Mouse (Mus musculus): Measurements from ENCODE around the gene St6gal1. TPM values are rescaled to one million over a fixed set of nuclear protein-coding genes. Genes with fewer than 3 reads are reported as not detected.
A peak's percentile ranks its signal among the peaks of the same experiment; 100 is the strongest.
"Not testable (repeated sequence)": the region's sequence is repeated elsewhere in the genome, so short reads cannot be mapped to it uniquely, and the experiment has no call there.

Gene St6gal1
- polyA plus RNA-seq (2016; fragmentation: Nextera tagmentation; extraction: Ambion mirVana) = 42.1 and 43.5 TPM in 2 replicates

DNA sequence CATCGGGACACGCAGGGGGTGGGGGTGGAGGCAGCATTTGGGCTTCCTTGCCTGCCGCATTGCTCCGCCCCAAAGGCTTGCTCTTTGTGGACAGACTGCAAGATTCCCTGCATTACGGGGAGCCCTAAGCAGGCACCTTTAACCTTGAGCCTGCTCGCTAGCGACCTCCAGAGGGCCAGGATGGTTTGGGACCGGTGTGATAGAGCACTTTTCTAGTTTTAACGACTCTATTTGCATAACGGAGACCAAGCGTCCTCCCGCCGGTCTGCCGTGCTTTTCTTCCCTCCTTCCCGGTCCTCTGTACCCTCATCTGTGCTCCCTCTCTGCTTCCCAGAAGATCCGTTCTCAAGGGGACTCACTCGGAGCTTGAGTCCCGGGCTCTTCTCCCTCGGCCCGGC, at the start of gene St6gal1:
Gene St6gal1, plus strand, starts transcription at position 70 of the 398 bp plus-strand sequence.
- ATAC-seq (ENCODE audit: low FRiP score, low read depth) = peak; percentile 77
- Histone ChIP-seq H3K9ac (peak within 1 kb of the TSS; percentile 89), H3K9me3 (no peaks in the 10 kb centered on the region), H3K4me3 (peak within 1 kb of the TSS; percentile 66), H3K36me3 (no peaks in the 10 kb centered on the region), H3K27ac (peak within 1 kb of the TSS; percentile 79), H3K4me1 (peaks cover 14% of the 10 kb centered on the region), H3K4me2 (replicated peaks) (peak within 1 kb of the TSS; percentile 86), H3K27me3 (replicated peaks) (no peaks in the 10 kb centered on the region)
- under 1% methylated on average over 20 of the region's 20 CpGs for WGBS

DNA sequence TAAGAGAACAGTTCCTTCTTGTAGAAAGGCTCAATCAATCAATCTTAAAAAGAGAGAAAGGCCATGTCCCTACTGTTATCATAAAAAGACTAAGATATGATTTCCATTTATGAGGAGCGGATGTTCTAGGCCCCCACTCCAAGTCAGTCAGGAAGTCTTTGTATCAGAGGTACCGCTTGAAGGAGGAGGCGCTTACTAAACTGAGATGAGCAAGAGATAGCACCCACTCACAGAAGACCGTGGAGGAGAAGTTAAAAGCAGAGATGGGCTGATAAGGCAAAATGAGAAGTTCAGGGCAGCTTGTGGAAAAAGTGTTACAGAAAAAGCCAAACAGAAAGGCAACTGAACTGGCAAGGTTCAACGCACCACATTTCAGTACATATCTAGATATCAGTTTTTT, 49.7 kb upstream of the St6gal1 start:
- Histone ChIP-seq H3K9ac (no peak overlapping the region), H3K36me3 (no peaks in the 10 kb centered on the region), H3K27ac (no peak overlapping the region), H3K9me3 (no peaks in the 10 kb centered on the region), H3K4me3 (no peak overlapping the region), H3K27me3 (replicated peaks) (no peaks in the 10 kb centered on the region), H3K4me2 (replicated peaks) (no peak overlapping the region), H3K4me1 (no peaks in the 10 kb centered on the region)
- WGBS = 91% methylated on average over 5 of the region's 5 CpGs
- no peak for ATAC-seq (ENCODE audit: low FRiP score, low read depth)

DNA sequence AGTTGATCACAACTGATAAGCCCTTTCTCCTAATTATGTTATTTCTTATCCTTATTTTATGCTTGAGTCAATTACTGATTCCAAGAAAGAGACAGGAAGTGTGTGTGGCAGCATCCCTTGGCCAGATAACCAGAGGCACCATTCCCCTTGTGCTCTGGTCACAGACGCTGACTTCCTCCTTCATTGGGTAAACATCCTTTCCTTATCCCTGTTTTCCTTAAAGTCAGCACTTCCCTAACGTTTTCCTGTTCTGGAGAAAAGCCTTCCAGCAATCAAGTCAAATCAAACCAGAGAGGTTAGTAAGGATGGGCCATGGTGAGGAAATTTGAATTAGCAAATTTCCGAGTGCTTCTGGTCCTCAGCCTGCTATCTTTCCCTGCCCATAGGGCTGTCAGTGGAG, 48.6 kb upstream of the St6gal1 start:
- Histone ChIP-seq H3K4me3 (no peak overlapping the region), H3K4me1 (no peaks in the 10 kb centered on the region), H3K27me3 (replicated peaks) (no peaks in the 10 kb centered on the region), H3K27ac (no peak overlapping the region), H3K4me2 (replicated peaks) (no peak overlapping the region), H3K9me3 (no peaks in the 10 kb centered on the region), H3K9ac (no peak overlapping the region), H3K36me3 (no peaks in the 10 kb centered on the region)
- ATAC-seq (ENCODE audit: low FRiP score, low read depth) = no peak
- WGBS = 71% methylated on average over 3 of the region's 3 CpGs

GRCm38 (mm10) chr16:23177856-23178255, 46.7 kb upstream of the St6gal1 start:
- Histone ChIP-seq H3K9me3 (no peaks in the 10 kb centered on the region), H3K9ac (no peak overlapping the region), H3K4me3 (no peak overlapping the region), H3K4me2 (replicated peaks) (no peak overlapping the region), H3K4me1 (no peaks in the 10 kb centered on the region), H3K36me3 (no peaks in the 10 kb centered on the region), H3K27ac (no peak overlapping the region), H3K27me3 (replicated peaks) (no peaks in the 10 kb centered on the region)
- 96% methylated on average over 2 of the region's 2 CpGs for WGBS
- ATAC-seq (ENCODE audit: low FRiP score, low read depth) = no peak

GRCm38 (mm10) chr16:23178796-23179195, 45.7 kb upstream of the St6gal1 start:
- ATAC-seq (ENCODE audit: low FRiP score, low read depth) = no peak
- Histone ChIP-seq H3K4me2 (replicated peaks) (no peak overlapping the region), H3K27me3 (replicated peaks) (no peaks in the 10 kb centered on the region), H3K9ac (no peak overlapping the region), H3K27ac (no peak overlapping the region), H3K4me3 (no peak overlapping the region), H3K36me3 (no peaks in the 10 kb centered on the region), H3K4me1 (no peaks in the 10 kb centered on the region), H3K9me3 (no peaks in the 10 kb centered on the region)
- 94% methylated on average over 5 of the region's 5 CpGs for WGBS

- H3K9me3 ChIP-seq; H3K4me1 ChIP-seq; H3K4me2 ChIP-seq (replicated peaks); H3K27me3 ChIP-seq (replicated peaks); H3K9ac ChIP-seq; H3K36me3 ChIP-seq; H3K4me3 ChIP-seq; ATAC-seq (ENCODE audit: low FRiP score, low read depth); H3K27ac ChIP-seq: not testable (repeated sequence)
- WGBS = 92% methylated on average over 18 of the region's 18 CpGs
These were observed 45.1 kb upstream of the St6gal1 start for GRCm38 (mm10) chr16:23179436-23179835.

DNA sequence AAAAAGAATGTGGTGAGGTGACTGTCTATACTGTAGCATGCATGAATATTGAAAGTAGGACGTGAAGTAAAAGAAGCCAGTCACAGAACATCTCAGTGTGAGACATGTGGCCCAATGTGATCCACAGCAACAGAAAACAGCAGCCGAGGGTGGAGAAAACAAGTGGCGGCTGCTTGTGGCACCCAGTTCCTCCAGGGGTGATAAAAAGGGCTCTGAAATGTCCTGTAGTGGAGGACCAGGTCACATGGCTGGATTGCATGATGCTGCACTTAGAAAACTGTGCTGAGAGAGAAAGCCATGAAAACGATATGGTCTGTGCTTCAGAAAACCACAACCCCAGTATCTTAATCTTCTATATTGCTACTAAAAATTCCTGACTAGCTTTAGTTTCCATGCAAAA, 43.5 kb upstream of the St6gal1 start:
- Histone ChIP-seq H3K9me3 (no peaks in the 10 kb centered on the region), H3K4me3 (no peak overlapping the region), H3K27me3 (replicated peaks) (no peaks in the 10 kb centered on the region), H3K4me2 (replicated peaks) (no peak overlapping the region), H3K9ac (no peak overlapping the region), H3K27ac (no peak overlapping the region), H3K36me3 (no peaks in the 10 kb centered on the region), H3K4me1 (no peaks in the 10 kb centered on the region)
- WGBS = 77% methylated on average over 4 of the region's 4 CpGs
- no peak for ATAC-seq (ENCODE audit: low FRiP score, low read depth)

DNA sequence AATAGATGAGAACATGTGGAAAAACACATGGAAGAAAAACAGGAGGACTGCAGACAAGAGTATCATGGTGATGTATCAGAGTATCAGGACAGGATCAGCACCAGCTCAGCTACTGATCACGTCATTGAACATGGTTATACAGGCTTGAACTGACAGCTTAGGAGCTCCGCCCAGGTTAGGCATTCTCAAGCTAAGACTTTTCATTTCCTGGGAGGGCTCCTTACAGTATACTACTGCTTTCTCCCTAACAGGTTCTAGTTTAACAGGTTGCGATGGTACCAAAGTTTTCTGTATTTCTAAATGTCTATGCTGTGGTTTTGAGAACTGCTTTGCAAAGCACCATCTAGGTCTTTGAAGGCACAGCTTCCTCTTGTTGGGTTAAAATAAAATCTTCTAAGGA, 43.1 kb upstream of the St6gal1 start:
- H3K4me3 ChIP-seq = no peak overlapping the region
- no peaks in the 10 kb centered on the region for H3K4me1 ChIP-seq
- ATAC-seq (ENCODE audit: low FRiP score, low read depth) = no peak
- H3K36me3 ChIP-seq = no peaks in the 10 kb centered on the region
- H3K27ac ChIP-seq = no peak overlapping the region
- H3K9ac ChIP-seq = no peak overlapping the region
- WGBS = 84% methylated on average over 3 of the region's 3 CpGs
- H3K4me2 ChIP-seq (replicated peaks) = no peak overlapping the region
- no peaks in the 10 kb centered on the region for H3K9me3 ChIP-seq
- H3K27me3 ChIP-seq (replicated peaks) = no peaks in the 10 kb centered on the region

GRCm38 (mm10) chr16:23181942-23182597, 42.5 kb upstream of the St6gal1 start:
- H3K9ac ChIP-seq = no peak overlapping the region
- H3K36me3 ChIP-seq = no peaks in the 10 kb centered on the region
- 86% methylated on average over 1 of the region's 1 CpGs for WGBS
- H3K9me3 ChIP-seq = no peaks in the 10 kb centered on the region
- no peak overlapping the region for H3K4me2 ChIP-seq (replicated peaks)
- no peaks in the 10 kb centered on the region for H3K4me1 ChIP-seq
- ATAC-seq (ENCODE audit: low FRiP score, low read depth) = no peak
- no peaks in the 10 kb centered on the region for H3K27me3 ChIP-seq (replicated peaks)
- H3K27ac ChIP-seq = no peak overlapping the region
- H3K4me3 ChIP-seq = no peak overlapping the region

DNA sequence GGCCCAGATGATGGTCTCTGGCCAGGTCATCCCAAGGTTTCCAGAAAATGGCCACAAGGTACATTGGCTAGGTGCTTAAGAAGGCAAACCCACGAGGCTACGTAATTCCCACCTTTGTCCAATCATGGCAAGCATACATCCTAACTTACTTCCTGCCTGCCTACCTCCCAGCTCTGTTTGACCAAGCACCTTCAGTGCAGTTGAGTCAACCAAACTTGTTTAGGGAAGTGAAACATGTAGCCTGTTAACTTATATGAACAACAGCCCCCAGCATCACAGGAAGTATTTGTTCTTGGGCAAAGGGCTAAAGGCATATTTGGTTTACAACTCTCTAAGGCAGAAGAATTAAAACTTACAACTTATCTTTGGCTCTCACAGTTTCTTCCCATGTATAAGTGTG, 38.7 kb upstream of the St6gal1 start:
- H3K9ac ChIP-seq = no peak overlapping the region
- H3K36me3 ChIP-seq = no peaks in the 10 kb centered on the region
- no peak overlapping the region for H3K27ac ChIP-seq
- no peaks in the 10 kb centered on the region for H3K9me3 ChIP-seq
- ATAC-seq (ENCODE audit: low FRiP score, low read depth) = no peak
- WGBS = 84% methylated on average over 2 of the region's 2 CpGs
- H3K27me3 ChIP-seq (replicated peaks) = no peaks in the 10 kb centered on the region
- no peak overlapping the region for H3K4me3 ChIP-seq
- no peaks in the 10 kb centered on the region for H3K4me1 ChIP-seq
- no peak overlapping the region for H3K4me2 ChIP-seq (replicated peaks)

GRCm38 (mm10) chr16:23186418-23186817, 38.1 kb upstream of the St6gal1 start:
- Histone ChIP-seq H3K4me2 (replicated peaks) (no peak overlapping the region), H3K9ac (no peak overlapping the region), H3K9me3 (no peaks in the 10 kb centered on the region), H3K36me3 (no peaks in the 10 kb centered on the region), H3K27ac (no peak overlapping the region), H3K27me3 (replicated peaks) (no peaks in the 10 kb centered on the region), H3K4me3 (no peak overlapping the region), H3K4me1 (no peaks in the 10 kb centered on the region)
- no peak for ATAC-seq (ENCODE audit: low FRiP score, low read depth)
- 86% methylated on average over 4 of the region's 4 CpGs for WGBS

GRCm38 (mm10) chr16:23187983-23188382, 36.6 kb upstream of the St6gal1 start:
- WGBS = 86% methylated on average over 7 of the region's 7 CpGs
- Histone ChIP-seq H3K27me3 (replicated peaks) (no peaks in the 10 kb centered on the region), H3K9me3 (no peaks in the 10 kb centered on the region), H3K27ac (no peak overlapping the region), H3K4me3 (no peak overlapping the region), H3K9ac (no peak overlapping the region), H3K4me1 (no peaks in the 10 kb centered on the region), H3K36me3 (no peaks in the 10 kb centered on the region), H3K4me2 (replicated peaks) (no peak overlapping the region)
- ATAC-seq (ENCODE audit: low FRiP score, low read depth) = no peak

GRCm38 (mm10) chr16:23189612-23190011, 34.9 kb upstream of the St6gal1 start:
- H3K27ac ChIP-seq = no peak overlapping the region
- H3K4me3 ChIP-seq = no peak overlapping the region
- no peaks in the 10 kb centered on the region for H3K27me3 ChIP-seq (replicated peaks)
- ATAC-seq (ENCODE audit: low FRiP score, low read depth) = no peak
- 86% methylated on average over 1 of the region's 1 CpGs for WGBS
- H3K9me3 ChIP-seq = no peaks in the 10 kb centered on the region
- H3K9ac ChIP-seq = no peak overlapping the region
- H3K36me3 ChIP-seq = no peaks in the 10 kb centered on the region
- no peak overlapping the region for H3K4me2 ChIP-seq (replicated peaks)
- H3K4me1 ChIP-seq = no peaks in the 10 kb centered on the region

Measured in neural tube, embryonic 12.5 days (tissue).